Comparison of ENCODE assay signal across 10 mouse cellular contexts in genomic region chr6:98842924-98843323, GRCm38 (mm10).
DNase-seq lines count a peak whose midpoint lies in the region; ATAC-seq lines count a peak whose summit lies in the region.
"Had no signal": no experiment of that assay in that cellular context is flagged by ENCODE, and none has a peak within 500 bp of the region (broad histone marks: within the 10 kb centered on the region; RNA-seq: fewer than 3 reads in every experiment).

No protein-coding gene starts in this region.

- peaks cover 7% of the 10 kb centered on the region; the same call in 1 of the 2 replicates for H3K4me1 ChIP-seq in intestine, embryonic 14.5 days (replicated peaks; ENCODE audit: control insufficient read depth, insufficient read depth, low read length)
- 0 out of 2 replicates have a peak, but pooled peaks cover 3% of the 10 kb centered on the region for H3K4me1 ChIP-seq in stomach, embryonic 14.5 days (ENCODE audit: control insufficient read depth, insufficient read depth, low read length)
- H3K4me1 ChIP-seq: forebrain, embryonic 13.5 days had no signal

- DNase-seq in A20 (ENCODE audit: low read depth, low spot score), result peak; percentile 10
- peak; percentile 61 for DNase-seq in intestine, embryonic 14.5 days (ENCODE audit: low spot score)
- DNase-seq in adrenal gland, adult 18-20 months (ENCODE audit: low spot score in 2 of 2), result no peak
- DNase-seq in gastrocnemius, postnatal 25 days, result no peak
- DNase-seq in embryo, embryonic 10 days (ENCODE audit: low spot score), result no peak
- DNase-seq in cerebellum, adult 9-11 months, result no peak

- H3K4me3 ChIP-seq in intestine, embryonic 14.5 days (ENCODE audit: low read depth, low read length), result no peak overlapping the region
- no peak overlapping the region for H3K4me3 ChIP-seq in stomach, embryonic 14.5 days (ENCODE audit: low read depth, low read length)
- H3K4me3 ChIP-seq: forebrain, embryonic 13.5 days had no signal

- H3K9ac ChIP-seq in intestine, embryonic 14.5 days (ENCODE audit: low read length), result no peak overlapping the region
- H3K9ac ChIP-seq in stomach, embryonic 14.5 days (replicated peaks; ENCODE audit: low read depth, low read length), result no peak overlapping the region
- H3K9ac ChIP-seq: forebrain, embryonic 13.5 days; liver, embryonic 14.5 days had no signal

- peak; percentile 90 for ATAC-seq in CD4-positive, CD25-positive, alpha-beta regulatory T cell, adult 4 months
- ATAC-seq in intestine, embryonic 14.5 days (replicated peaks; ENCODE audit: low FRiP score, low TSS enrichment, low read depth), result peak; percentile 90
- peak; percentile 86 for ATAC-seq in stomach, embryonic 14.5 days (ENCODE audit: insufficient number of reproducible peaks, insufficient read depth, low FRiP score, low read depth)
- ATAC-seq: forebrain, embryonic 13.5 days had no signal

- H3K27me3 ChIP-seq in intestine, embryonic 14.5 days (replicated peaks; ENCODE audit: control insufficient read depth, insufficient read depth, low read length), result no peaks in the 10 kb centered on the region
- H3K27me3 ChIP-seq in stomach, embryonic 14.5 days (ENCODE audit: control insufficient read depth, insufficient read depth, low read length), result no peaks in the 10 kb centered on the region
- H3K27me3 ChIP-seq: forebrain, embryonic 13.5 days had no signal

- H3K27ac ChIP-seq in intestine, embryonic 14.5 days (ENCODE audit: low read depth), result no peak overlapping the region
- H3K27ac ChIP-seq in stomach, embryonic 14.5 days (ENCODE audit: low read length), result no peak overlapping the region
- H3K27ac ChIP-seq: forebrain, embryonic 13.5 days; liver, embryonic 14.5 days had no signal

- no peaks in the 10 kb centered on the region for H3K9me3 ChIP-seq in intestine, embryonic 14.5 days (ENCODE audit: control insufficient read depth, low read length)
- no peaks in the 10 kb centered on the region for H3K9me3 ChIP-seq in stomach, embryonic 14.5 days (ENCODE audit: control insufficient read depth, low read depth, low read length)
- H3K9me3 ChIP-seq: forebrain, embryonic 13.5 days had no signal

- no peak overlapping the region for H3K4me2 ChIP-seq in intestine, embryonic 14.5 days (ENCODE audit: low read length)
- H3K4me2 ChIP-seq in stomach, embryonic 14.5 days (replicated peaks; ENCODE audit: low read depth, low read length), result no peak overlapping the region
- H3K4me2 ChIP-seq: forebrain, embryonic 13.5 days had no signal

- WGBS in intestine, embryonic 14.5 days, result 43% methylated on average over 4 of the region's 4 CpGs
- 48% methylated on average over 4 of the region's 4 CpGs for WGBS in stomach, embryonic 14.5 days

- no peaks in the 10 kb centered on the region for H3K36me3 ChIP-seq in intestine, embryonic 14.5 days (ENCODE audit: control insufficient read depth, insufficient read depth, low read length)
- H3K36me3 ChIP-seq in stomach, embryonic 14.5 days (ENCODE audit: control insufficient read depth, insufficient read depth, low read length), result no peaks in the 10 kb centered on the region

Comparison
In these comparisons a context has a peak if more than half of its experiments do, and no peak if none do; other contexts are left out.
1. DNase-seq: peak in A20 (single experiment) and intestine, embryonic 14.5 days (single experiment); none in adrenal gland, adult 18-20 months (0 of 2), gastrocnemius, postnatal 25 days (single experiment), embryo, embryonic 10 days (single experiment) and cerebellum, adult 9-11 months (single experiment).
2. Peak in every context shown above with its lines, with median percentiles within 50 percentile points of each other: ATAC-seq.